Comparison of ENCODE assay signal across 9 mouse cellular contexts in the genomic region with DNA sequence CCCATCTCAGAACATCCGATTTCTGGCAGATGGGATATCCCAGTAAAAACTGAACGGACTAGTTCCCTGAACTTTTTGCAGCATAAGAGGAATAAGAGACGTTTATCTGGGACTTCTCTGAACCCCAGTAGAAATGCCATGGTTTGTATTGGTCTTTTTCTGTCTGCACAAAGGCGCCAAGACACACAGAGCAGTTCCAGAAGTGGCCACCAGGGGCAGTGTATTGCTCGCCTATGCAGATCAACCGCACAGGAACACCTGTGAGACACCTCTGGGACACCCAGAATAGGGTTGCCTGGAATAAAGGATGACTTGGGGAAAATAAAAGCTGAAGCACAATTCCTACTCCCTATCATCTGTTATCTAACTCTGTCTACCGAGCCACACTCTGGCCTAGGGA.
DNase-seq lines count a peak whose midpoint lies in the region; ATAC-seq and TF ChIP-seq lines count a peak whose summit lies in the region.
"Had no signal": no experiment of that assay in that cellular context is flagged by ENCODE, and none has a peak within 500 bp of the region (broad histone marks: within the 10 kb centered on the region; RNA-seq: fewer than 3 reads in every experiment).

No protein-coding gene starts in this region.

- peak; percentile 63 for TF ChIP-seq CTCF in kidney, postnatal 0 days (IDR thresholded peaks at IDR 0.05; ENCODE audit: low read depth)
- peak; percentile 72 for TF ChIP-seq CTCF in lung, postnatal 0 days (IDR thresholded peaks at IDR 0.05)

- 70% methylated on average over 7 of the region's 7 CpGs for WGBS in kidney, postnatal 0 days
- WGBS in kidney, embryonic 15.5 days: 70% methylated on average over 7 of the region's 7 CpGs
- WGBS in lung, postnatal 0 days: 59% methylated on average over 7 of the region's 7 CpGs

- no peak overlapping the region for H3K4me3 ChIP-seq in kidney, postnatal 0 days (replicated peaks; ENCODE audit: low read depth, low read length)
- no peak overlapping the region for H3K4me3 ChIP-seq in kidney, embryonic 15.5 days (replicated peaks)
- no peak overlapping the region for H3K4me3 ChIP-seq in lung, postnatal 0 days (ENCODE audit: low read depth, low read length)
- H3K4me3 ChIP-seq: heart, embryonic 13.5 days; neural tube, embryonic 12.5 days had no signal

- H3K9ac ChIP-seq in kidney, postnatal 0 days (ENCODE audit: low read depth, low read length): no peak overlapping the region
- no peak overlapping the region for H3K9ac ChIP-seq in kidney, embryonic 15.5 days
- H3K9ac ChIP-seq in lung, postnatal 0 days (replicated peaks; ENCODE audit: low read depth): no peak overlapping the region
- H3K9ac ChIP-seq: heart, embryonic 13.5 days; neural tube, embryonic 12.5 days had no signal

- no peaks in the 10 kb centered on the region for H3K4me1 ChIP-seq in kidney, postnatal 0 days (replicated peaks; ENCODE audit: insufficient read depth, low read length)
- no peaks in the 10 kb centered on the region for H3K4me1 ChIP-seq in kidney, embryonic 15.5 days
- no peaks in the 10 kb centered on the region for H3K4me1 ChIP-seq in lung, postnatal 0 days (ENCODE audit: insufficient read depth, low read depth, low read length)
- H3K4me1 ChIP-seq: heart, embryonic 13.5 days; neural tube, embryonic 12.5 days had no signal

- no peak overlapping the region for H3K27ac ChIP-seq in kidney, postnatal 0 days
- no peak overlapping the region for H3K27ac ChIP-seq in kidney, embryonic 15.5 days
- H3K27ac ChIP-seq in lung, postnatal 0 days (ENCODE audit: low read length): no peak overlapping the region
- H3K27ac ChIP-seq: heart, embryonic 13.5 days; neural tube, embryonic 12.5 days had no signal

- no peak for DNase-seq in kidney, postnatal 0 days (ENCODE audit: low spot score)
- peak; percentile 44 to 56 for DNase-seq in CD8-positive naive resting alpha-beta T cell, adult 2 months (ENCODE audit: low read depth in 2 of 2, low spot score in 2 of 2)
- peak; percentile 52 for DNase-seq in T-cell, adult 2 months (ENCODE audit: low spot score)
- peak; percentile 23 for DNase-seq in embryo, embryonic 11.5 days (ENCODE audit: low read depth, low spot score)
- peak; percentile 15 for DNase-seq in lung, postnatal 0 days (ENCODE audit: low spot score)
- DNase-seq in thymus, postnatal 14 days: peak; percentile 76

- no peak overlapping the region for H3K4me2 ChIP-seq in kidney, postnatal 0 days (ENCODE audit: low read length)
- H3K4me2 ChIP-seq in kidney, embryonic 15.5 days: no peak overlapping the region
- no peak overlapping the region for H3K4me2 ChIP-seq in lung, postnatal 0 days (replicated peaks; ENCODE audit: low read depth, low read length)
- H3K4me2 ChIP-seq: heart, embryonic 13.5 days; neural tube, embryonic 12.5 days had no signal

- no peaks in the 10 kb centered on the region for H3K9me3 ChIP-seq in kidney, postnatal 0 days (replicated peaks; ENCODE audit: low read length)
- H3K9me3 ChIP-seq in kidney, embryonic 15.5 days (replicated peaks): no peaks in the 10 kb centered on the region
- no peaks in the 10 kb centered on the region for H3K9me3 ChIP-seq in lung, postnatal 0 days (ENCODE audit: low read length)
- H3K9me3 ChIP-seq: heart, embryonic 13.5 days; neural tube, embryonic 12.5 days had no signal

- H3K27me3 ChIP-seq in kidney, postnatal 0 days (ENCODE audit: insufficient read depth, low read length): no peaks in the 10 kb centered on the region
- H3K27me3 ChIP-seq in kidney, embryonic 15.5 days: no peaks in the 10 kb centered on the region
- no peaks in the 10 kb centered on the region for H3K27me3 ChIP-seq in lung, postnatal 0 days (replicated peaks; ENCODE audit: insufficient read depth, low read length)
- H3K27me3 ChIP-seq: heart, embryonic 13.5 days; neural tube, embryonic 12.5 days had no signal

- H3K36me3 ChIP-seq in kidney, postnatal 0 days (ENCODE audit: insufficient read depth, low read length): no peaks in the 10 kb centered on the region
- no peaks in the 10 kb centered on the region for H3K36me3 ChIP-seq in kidney, embryonic 15.5 days
- no peaks in the 10 kb centered on the region for H3K36me3 ChIP-seq in lung, postnatal 0 days (ENCODE audit: insufficient read depth, low read length)
- H3K36me3 ChIP-seq: heart, embryonic 13.5 days; neural tube, embryonic 12.5 days had no signal

- no peak for ATAC-seq in kidney, postnatal 0 days (replicated peaks; ENCODE audit: low FRiP score, low read depth)
- ATAC-seq in kidney, embryonic 15.5 days (replicated peaks; ENCODE audit: low FRiP score): no peak
- no peak for ATAC-seq in lung, postnatal 0 days

- TF ChIP-seq EP300 in lung, postnatal 0 days (IDR thresholded peaks at IDR 0.05): no peak
